Comparison of ENCODE assay signal across 8 mouse cellular contexts in the genomic region with DNA sequence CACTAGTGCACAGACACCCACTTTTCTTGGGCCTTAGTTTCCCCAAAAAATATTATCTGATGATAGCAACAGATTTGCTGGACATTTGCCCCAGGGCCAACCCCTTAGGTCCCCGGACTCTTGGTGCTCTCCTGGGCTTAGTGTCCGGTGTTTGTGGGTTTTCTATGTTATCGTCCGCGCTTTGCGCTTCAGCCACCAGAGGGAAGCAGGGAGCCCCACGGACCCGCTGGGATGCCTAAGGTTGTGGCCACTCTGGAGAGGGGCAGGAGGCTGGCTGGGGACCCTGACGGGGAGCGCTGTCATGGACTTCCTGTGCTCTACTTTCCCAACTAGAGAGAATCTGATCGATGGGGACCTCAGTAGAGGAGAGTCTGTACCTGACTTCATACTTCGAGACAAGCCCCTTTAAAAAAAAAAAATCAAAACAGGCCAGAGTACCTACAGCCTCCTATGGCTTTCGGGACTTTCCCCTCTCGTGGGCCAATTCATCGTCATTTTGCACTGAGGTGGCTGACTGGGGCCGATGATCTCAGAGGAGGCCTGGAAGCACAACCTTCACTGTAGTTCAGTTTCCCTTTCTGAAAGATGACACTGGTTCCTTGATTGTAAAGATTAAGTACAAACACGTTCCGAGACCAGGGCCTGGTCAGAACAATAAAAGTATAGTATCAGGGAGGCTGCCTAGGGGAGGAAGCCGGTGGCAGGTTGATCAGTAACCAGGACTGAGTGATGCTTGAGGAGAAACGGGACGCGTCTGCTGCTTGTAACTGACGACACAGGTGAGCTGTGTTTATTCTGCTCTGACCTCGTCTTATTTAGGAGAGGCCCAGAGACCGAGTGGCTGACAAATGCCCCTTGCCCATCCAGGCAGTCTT. TPM values are rescaled to one million over a fixed set of nuclear protein-coding genes. Genes with fewer than 3 reads are reported as not detected.
DNase-seq lines count a peak whose midpoint lies in the region; ATAC-seq and TF ChIP-seq lines count a peak whose summit lies in the region.

No protein-coding gene starts in this region.

- H3K9ac ChIP-seq in MEL (ENCODE audit: control insufficient read depth, low read depth, low read length, poor library complexity, severe bottlenecking): peak overlapping the region; percentile 69
- peak overlapping the region; percentile 44; the same call in 1 of the 2 replicates for H3K9ac ChIP-seq in hindbrain, embryonic 11.5 days (ENCODE audit: low read depth, low read length)
- peak overlapping the region; percentile 64 for H3K9ac ChIP-seq in lung, embryonic 16.5 days (ENCODE audit: low read length)

- no peaks in the 10 kb centered on the region for H3K27me3 ChIP-seq in MEL (ENCODE audit: control insufficient read depth in 1 of 2, insufficient read depth in 2 of 2, low read length in 2 of 2)
- peaks cover 21% of the 10 kb centered on the region for H3K27me3 ChIP-seq in hindbrain, embryonic 11.5 days (ENCODE audit: control insufficient read depth, insufficient read depth, low read length)
- H3K27me3 ChIP-seq in lung, embryonic 16.5 days (ENCODE audit: control insufficient read depth, insufficient read depth, low read depth, low read length): peaks cover 9% of the 10 kb centered on the region; the same call in 1 of the 2 replicates

- 27% methylated on average over 25 of the region's 25 CpGs for WGBS in hindbrain, embryonic 11.5 days
- WGBS in lung, embryonic 16.5 days: 13% methylated on average over 25 of the region's 25 CpGs

- 0 out of 2 replicates have a peak overlapping the region, but pooled peaks have one; percentile 3 for H3K27ac ChIP-seq in MEL (ENCODE audit: control insufficient read depth, low read depth, low read length)
- H3K27ac ChIP-seq in hindbrain, embryonic 11.5 days (ENCODE audit: low read depth, low read length): no peak overlapping the region
- H3K27ac ChIP-seq in lung, embryonic 16.5 days (ENCODE audit: low read length): peak overlapping the region; percentile 73

- peak; percentile 50 for TF ChIP-seq RAD21 in MEL (IDR thresholded peaks at IDR 0.05; ENCODE audit: low read depth, low read length)

- peak; percentile 62; the same call in 1 of the 2 replicates for ATAC-seq in frontal cortex, adult (ENCODE audit: low TSS enrichment)
- ATAC-seq in hindbrain, embryonic 11.5 days (ENCODE audit: low FRiP score): peak; percentile 72
- peak; percentile 84 for ATAC-seq in lung, embryonic 16.5 days (ENCODE audit: low read depth)

- TF ChIP-seq EP300 in MEL (IDR thresholded peaks at IDR 0.05; ENCODE audit: low read depth in 1 of 2, low read length in 2 of 2): no peak; a peak in 1 of 4 replicates

- H3K36me3 ChIP-seq in MEL (ENCODE audit: control insufficient read depth in 1 of 2, insufficient read depth in 2 of 2, low read length in 2 of 2): peaks cover 2 to 5% of the 10 kb centered on the region in 2 experiments; a peak in 3 of 4 replicates
- no peaks in the 10 kb centered on the region for H3K36me3 ChIP-seq in hindbrain, embryonic 11.5 days (ENCODE audit: control insufficient read depth, insufficient read depth, low read length)
- peaks cover 13% of the 10 kb centered on the region for H3K36me3 ChIP-seq in lung, embryonic 16.5 days (ENCODE audit: control insufficient read depth, insufficient read depth, low read length)

- TF ChIP-seq CTCF in MEL (IDR thresholded peaks at IDR 0.05 in 2 of 3, conservative IDR thresholded peaks at IDR 0.05 in 1 of 3; ENCODE audit: control insufficient read depth in 1 of 3, insufficient read depth in 1 of 3, low read depth in 2 of 3, low read length in 3 of 3, poor library complexity in 1 of 3, severe bottlenecking in 1 of 3): peak; percentile 82 to 94 (median 87)

- DNase-seq in MEL (ENCODE audit: low read depth, low spot score): peak; percentile 77
- peak; percentile 82 for DNase-seq in cerebellum, adult 9-11 months
- peak; percentile 89 for DNase-seq in hindbrain, embryonic 11.5 days (ENCODE audit: low spot score)
- DNase-seq in layer of hippocampus, adult 9-11 months: peak; percentile 61
- peak; percentile 68 for DNase-seq in ovary, adult 18-20 months (ENCODE audit: low spot score)
- DNase-seq in thymus, postnatal 0 days (ENCODE audit: low spot score): peak; percentile 46

- no peak for TF ChIP-seq POLR2A in MEL (IDR thresholded peaks at IDR 0.05; ENCODE audit: control insufficient read depth in 1 of 2, insufficient read depth in 1 of 2, low read depth in 1 of 2, low read length in 2 of 2, poor library complexity in 1 of 2)

- H3K4me2 ChIP-seq in hindbrain, embryonic 11.5 days (replicated peaks; ENCODE audit: low read depth, low read length): peak overlapping the region; percentile 76
- peak overlapping the region; percentile 96 for H3K4me2 ChIP-seq in lung, embryonic 16.5 days (ENCODE audit: low read depth, low read length)

- no peaks in the 10 kb centered on the region for H3K9me3 ChIP-seq in MEL (replicated peaks; ENCODE audit: insufficient read depth, low read length)
- H3K9me3 ChIP-seq in hindbrain, embryonic 11.5 days (ENCODE audit: control insufficient read depth, low read length): no peaks in the 10 kb centered on the region
- no peaks in the 10 kb centered on the region for H3K9me3 ChIP-seq in lung, embryonic 16.5 days (ENCODE audit: control insufficient read depth, low read length)

- peak overlapping the region; percentile 64 to 96 for H3K4me3 ChIP-seq in MEL (ENCODE audit: control insufficient read depth in 1 of 2, insufficient read depth in 1 of 2, low read depth in 2 of 2, low read length in 2 of 2)
- H3K4me3 ChIP-seq in hindbrain, embryonic 11.5 days (ENCODE audit: low read depth, low read length): peak overlapping the region; percentile 45
- peak overlapping the region; percentile 57 for H3K4me3 ChIP-seq in lung, embryonic 16.5 days (ENCODE audit: low read length)

- H3K4me1 ChIP-seq in MEL (ENCODE audit: control insufficient read depth in 1 of 2, insufficient read depth in 2 of 2, low read length in 2 of 2): peaks cover 18 to 23% of the 10 kb centered on the region in 2 experiments
- peaks cover 11% of the 10 kb centered on the region; the same call in 1 of the 2 replicates for H3K4me1 ChIP-seq in hindbrain, embryonic 11.5 days (replicated peaks; ENCODE audit: control insufficient read depth, insufficient read depth, low read length)
- peaks cover 14% of the 10 kb centered on the region for H3K4me1 ChIP-seq in lung, embryonic 16.5 days (replicated peaks; ENCODE audit: control insufficient read depth, insufficient read depth, low read length)

- H3K79me2 ChIP-seq in MEL (ENCODE audit: control insufficient read depth, insufficient read depth, low read length, poor library complexity): no peaks in the 10 kb centered on the region

TF ChIP-seq in MEL, 35 proteins besides CTCF, POLR2A, EP300 and RAD21:
- TF ChIP-seq SMC3 (IDR thresholded peaks at IDR 0.05; ENCODE audit: low read depth, low read length) (peak; percentile 86), TBP (IDR thresholded peaks at IDR 0.05; ENCODE audit: low read depth, low read length) (no peak), ETS1 (IDR thresholded peaks at IDR 0.05; ENCODE audit: low read depth, low read length) (no peak), CHD1 (IDR thresholded peaks at IDR 0.05; ENCODE audit: low read depth, low read length) (no peak), ZNF384 (IDR thresholded peaks at IDR 0.05; ENCODE audit: low read depth, low read length) (peak; percentile 61; the same call in 1 of the 2 replicates), SIN3A (IDR thresholded peaks at IDR 0.05; ENCODE audit: low read length) (0 out of 2 replicates have a peak, but pooled peaks have one; percentile 13), MXI1 (IDR thresholded peaks at IDR 0.05; ENCODE audit: low read depth, low read length) (no peak; the same call in none of the 2 replicates), GATA1 (IDR thresholded peaks at IDR 0.05; ENCODE audit: low read depth, low read length) (no peak), MYC (IDR thresholded peaks at IDR 0.05; ENCODE audit: low read depth, low read length) (0 out of 2 replicates have a peak, but pooled peaks have one; percentile 1), NRF1 (IDR thresholded peaks at IDR 0.05; ENCODE audit: insufficient read depth, low read depth, low read length, poor library complexity, severe bottlenecking) (no peak), MAZ (IDR thresholded peaks at IDR 0.05; ENCODE audit: low read depth, low read length) (0 out of 2 replicates have a peak, but pooled peaks have one; percentile 2), ZC3H11A (IDR thresholded peaks at IDR 0.05; ENCODE audit: low read depth, low read length) (peak; percentile 50), HCFC1 (IDR thresholded peaks at IDR 0.05; ENCODE audit: low read depth, low read length) (no peak)

RNA-seq across cellular contexts. Expression of a gene that starts 0.7 kb away (rescaled TPM):
- not detected in 2 replicates for total RNA-seq in MEL (2012; rRNA removed)
- under 1 TPM in 1 of 2 experiments, not detected in 1; 0.06 TPM for polyA plus RNA-seq in MEL (2012; ENCODE audit: insufficient read depth in 1 of 2, insufficient read length in 2 of 2, low read depth in 1 of 2, low replicate concordance in 2 of 2, missing spikeins in 1 of 2)
- 1.2 and 1.5 TPM in 2 replicates for polyA plus RNA-seq in hindbrain, embryonic 11.5 days (2014; fragmentation: Nextera tagmentation; extraction: Ambion mirVana)
- 2.9 and 3.2 TPM in 2 replicates for polyA plus RNA-seq in lung, embryonic 16.5 days (2015; fragmentation: Nextera tagmentation; extraction: Ambion mirVana)
- polyA plus RNA-seq in thymus, postnatal 0 days (2015; fragmentation: Nextera tagmentation; extraction: Ambion mirVana): 1.6 and 2.1 TPM in 2 replicates

RNA-seq across cellular contexts. Expression of a gene that starts 17.5 kb away (rescaled TPM):
- 43.8 and 46.8 TPM in 2 replicates for total RNA-seq in MEL (2012; rRNA removed)
- polyA plus RNA-seq in MEL (2012; ENCODE audit: insufficient read depth in 1 of 2, insufficient read length in 2 of 2, low read depth in 1 of 2, low replicate concordance in 2 of 2, missing spikeins in 1 of 2): 10 to 100 TPM in 1 of 2 experiments, not detected in 1; 48.4 TPM
- 40.1 and 44.9 TPM in 2 replicates for polyA plus RNA-seq in hindbrain, embryonic 11.5 days (2014; fragmentation: Nextera tagmentation; extraction: Ambion mirVana)
- polyA plus RNA-seq in lung, embryonic 16.5 days (2015; fragmentation: Nextera tagmentation; extraction: Ambion mirVana): 45.6 and 49.6 TPM in 2 replicates
- 38.1 and 38.6 TPM in 2 replicates for polyA plus RNA-seq in thymus, postnatal 0 days (2015; fragmentation: Nextera tagmentation; extraction: Ambion mirVana)
